Mouse (Mus musculus) kidney, postnatal 4 days (tissue): Measurements from ENCODE around the gene Tmem132b.

ENCODE experiments used
- DNase-seq, 2 experiments: peaks; one replicate each; pipeline ENCODE4 v3.0.0; 2021; ENCODE audit warnings: mixed read lengths in 2 of 2

Gene Tmem132b

GRCm38 (mm10) chr5:125792643-125793042 is 261.1 kb downstream of the Tmem132b start:
- DNase-seq = no peak

- DNase-seq = no peak
These were observed 262.7 kb downstream of the Tmem132b start for GRCm38 (mm10) chr5:125794318-125794717.

- DNase-seq = no peak
These were observed 268.0 kb downstream of the Tmem132b start for GRCm38 (mm10) chr5:125799622-125800021.

GRCm38 (mm10) chr5:125800025-125800424 is 268.5 kb downstream of the Tmem132b start:
- DNase-seq = peak; percentile 39 to 45

GRCm38 (mm10) chr5:125802801-125803200 is 271.2 kb downstream of the Tmem132b start:
- no peak for DNase-seq

- DNase-seq = no peak
These were observed 273.8 kb downstream of the Tmem132b start for GRCm38 (mm10) chr5:125805327-125805726.

- no peak for DNase-seq
These were observed 276.3 kb downstream of the Tmem132b start for GRCm38 (mm10) chr5:125807861-125808260.

- no peak for DNase-seq
These were observed 297.8 kb downstream of the Tmem132b start for GRCm38 (mm10) chr5:125829342-125829741.

GRCm38 (mm10) chr5:125835890-125836289 is 304.3 kb downstream of the Tmem132b start:
- DNase-seq = no peak

- DNase-seq = no peak
These were observed 305.2 kb downstream of the Tmem132b start for GRCm38 (mm10) chr5:125836761-125837160.
